ENCODE assay signal across 7 mouse cellular contexts in genomic region chr11:67819604-67820003, GRCm38 (mm10). TPM values are rescaled to one million over a fixed set of nuclear protein-coding genes. Genes with fewer than 3 reads are reported as not detected.
DNase-seq lines count a peak whose midpoint lies in the region; ATAC-seq lines count a peak whose summit lies in the region.

No protein-coding gene starts in this region.

- 17% methylated on average over 5 of the region's 5 CpGs for WGBS in midbrain, embryonic 14.5 days

- H3K9ac ChIP-seq in midbrain, embryonic 14.5 days (replicated peaks; ENCODE audit: low read length), result peak overlapping the region; percentile 26; the same call in 1 of the 2 replicates

- no peak overlapping the region for H3K4me3 ChIP-seq in midbrain, embryonic 14.5 days (replicated peaks; ENCODE audit: low read depth, low read length)

- H3K4me1 ChIP-seq in midbrain, embryonic 14.5 days (ENCODE audit: control insufficient read depth, insufficient read depth, low read length), result no peaks in the 10 kb centered on the region

- ATAC-seq in midbrain, embryonic 14.5 days (ENCODE audit: low FRiP score, low TSS enrichment), result no peak

- intact Hi-C loops in heart, postnatal 10 days (cut with DNase I), result loop anchor here (1.0 to 5.0 kb wide), 3 partner anchors 36 to 588 kb away; no protein-coding TSS in a partner anchor

- peak; percentile 13 for DNase-seq in ovary, postnatal 14 days (ENCODE audit: low spot score)
- no peak for DNase-seq in ovary, adult 18-20 months (ENCODE audit: low spot score)
- peak; percentile 26 to 42 for DNase-seq in cerebellum, postnatal 36 days
- peak; percentile 44 to 68 for DNase-seq in heart, postnatal 10 days
- peak; percentile 38 to 62 for DNase-seq in layer of hippocampus, postnatal 25 days (ENCODE audit: extremely low spot score in 1 of 2, low spot score in 1 of 2)
- peak; percentile 80 for DNase-seq in midbrain, embryonic 14.5 days
- DNase-seq in thymus, postnatal 0 days (ENCODE audit: low spot score), result no peak

- no peaks in the 10 kb centered on the region for H3K27me3 ChIP-seq in midbrain, embryonic 14.5 days (ENCODE audit: control insufficient read depth, insufficient read depth, low read length)

- H3K9me3 ChIP-seq in midbrain, embryonic 14.5 days (ENCODE audit: control insufficient read depth, low read length), result no peaks in the 10 kb centered on the region

- no peak overlapping the region; the same call in 1 of the 2 replicates for H3K27ac ChIP-seq in midbrain, embryonic 14.5 days (replicated peaks; ENCODE audit: low read depth, low read length)

- peak overlapping the region; percentile 41 for H3K4me2 ChIP-seq in midbrain, embryonic 14.5 days (ENCODE audit: low read length)

- no peaks in the 10 kb centered on the region for H3K36me3 ChIP-seq in midbrain, embryonic 14.5 days (ENCODE audit: control insufficient read depth, insufficient read depth, low read length)

RNA-seq across cellular contexts. Expression of gene Dhrs7c, which starts 21.6 kb away (rescaled TPM):
- total RNA-seq in heart, postnatal 10 days (2021), result 100 to 1,000 TPM; 216 to 229 TPM
- not detected for total RNA-seq in layer of hippocampus, postnatal 25 days (2021)
- polyA plus RNA-seq in midbrain, embryonic 14.5 days (2014; fragmentation: Nextera tagmentation; extraction: Ambion mirVana), result not detected in 2 replicates
- 0.34 and 0.57 TPM in 2 replicates for polyA plus RNA-seq in thymus, postnatal 0 days (2015; fragmentation: Nextera tagmentation; extraction: Ambion mirVana)

RNA-seq across cellular contexts. Expression of gene Gsg1l2, which starts 45.2 kb away (rescaled TPM):
- not detected for total RNA-seq in heart, postnatal 10 days (2021)
- not detected for total RNA-seq in layer of hippocampus, postnatal 25 days (2021)
- polyA plus RNA-seq in midbrain, embryonic 14.5 days (2014; fragmentation: Nextera tagmentation; extraction: Ambion mirVana), result not detected in 2 replicates
- not detected in 2 replicates for polyA plus RNA-seq in thymus, postnatal 0 days (2015; fragmentation: Nextera tagmentation; extraction: Ambion mirVana)

RNA-seq across cellular contexts. Expression of gene Glp2r, which starts 48.7 kb away (rescaled TPM):
- total RNA-seq in heart, postnatal 10 days (2021), result not detected
- 1 to 10 TPM; 3.0 to 3.7 TPM for total RNA-seq in layer of hippocampus, postnatal 25 days (2021)
- polyA plus RNA-seq in midbrain, embryonic 14.5 days (2014; fragmentation: Nextera tagmentation; extraction: Ambion mirVana), result 0.07 TPM in 1 of 2 replicates, not detected in the other
- polyA plus RNA-seq in thymus, postnatal 0 days (2015; fragmentation: Nextera tagmentation; extraction: Ambion mirVana), result 0.03 TPM in 1 of 2 replicates, not detected in the other

Comparison
In these comparisons a context has a peak if more than half of its experiments do, and no peak if none do; other contexts are left out.
1. DNase-seq: peak in ovary, postnatal 14 days (single experiment), cerebellum, postnatal 36 days (2 of 2), heart, postnatal 10 days (2 of 2), layer of hippocampus, postnatal 25 days (2 of 2) and midbrain, embryonic 14.5 days (single experiment); none in ovary, adult 18-20 months (single experiment) and thymus, postnatal 0 days (single experiment).
2. RNA of gene Dhrs7c, which starts 21.6 kb away (total RNA-seq): 216 to 229 TPM in heart, postnatal 10 days; not detected in layer of hippocampus, postnatal 25 days; every median in the first group is over 100 times any median in the second.